9 mouse cellular contexts compared by ENCODE assay signal in genomic region chr1:61924958-61925357, GRCm38 (mm10).
DNase-seq lines count a peak whose midpoint lies in the region; ATAC-seq and TF ChIP-seq lines count a peak whose summit lies in the region.
"Had no signal": no experiment of that assay in that cellular context is flagged by ENCODE, and none has a peak within 500 bp of the region (broad histone marks: within the 10 kb centered on the region; RNA-seq: fewer than 3 reads in every experiment).

No protein-coding gene starts in this region.

- peak; percentile 17; the same call in 1 of the 2 replicates for TF ChIP-seq CTCF in E14TG2a.4 (conservative IDR thresholded peaks at IDR 0.05; ENCODE audit: low read length)

- no peaks in the 10 kb centered on the region for H3K9me3 ChIP-seq in E14TG2a.4 (ENCODE audit: low read length)
- H3K9me3 ChIP-seq: limb, embryonic 15.5 days had no signal

- ATAC-seq in inflammation-experienced regulatory T-cells, adult 6 months: no peak

- DNase-seq in kidney, adult 9 months: peak; percentile 24
- DNase-seq in kidney, adult 18-20 months: no peak
- peak; percentile 10 for DNase-seq in 416B (ENCODE audit: low read depth)
- peak; percentile 30 for DNase-seq in kidney, postnatal 14 days
- no peak for DNase-seq in thymus, postnatal 14 days
- DNase-seq: gastrocnemius, postnatal 10 days had no signal

- no peaks in the 10 kb centered on the region for H3K27me3 ChIP-seq in E14TG2a.4 (ENCODE audit: insufficient read depth, low read length)
- H3K27me3 ChIP-seq: limb, embryonic 15.5 days had no signal

- H3K36me3 ChIP-seq in E14TG2a.4 (ENCODE audit: insufficient read depth, low read length): no peaks in the 10 kb centered on the region
- H3K36me3 ChIP-seq: limb, embryonic 15.5 days had no signal

- H3K4me3 ChIP-seq in E14TG2a.4 (replicated peaks; ENCODE audit: low read length): no peak overlapping the region
- H3K4me3 ChIP-seq: limb, embryonic 15.5 days had no signal

- no peaks in the 10 kb centered on the region for H3K4me1 ChIP-seq in E14TG2a.4 (replicated peaks; ENCODE audit: low read depth, low read length)

Comparison
In these comparisons a context has a peak if more than half of its experiments do, and no peak if none do; other contexts are left out.
1. DNase-seq: peak in kidney, adult 9 months (single experiment), 416B (single experiment) and kidney, postnatal 14 days (single experiment); none in kidney, adult 18-20 months (single experiment) and thymus, postnatal 14 days (single experiment).